Comparison of ENCODE assay signal across 23 mouse cellular contexts in the genomic region with DNA sequence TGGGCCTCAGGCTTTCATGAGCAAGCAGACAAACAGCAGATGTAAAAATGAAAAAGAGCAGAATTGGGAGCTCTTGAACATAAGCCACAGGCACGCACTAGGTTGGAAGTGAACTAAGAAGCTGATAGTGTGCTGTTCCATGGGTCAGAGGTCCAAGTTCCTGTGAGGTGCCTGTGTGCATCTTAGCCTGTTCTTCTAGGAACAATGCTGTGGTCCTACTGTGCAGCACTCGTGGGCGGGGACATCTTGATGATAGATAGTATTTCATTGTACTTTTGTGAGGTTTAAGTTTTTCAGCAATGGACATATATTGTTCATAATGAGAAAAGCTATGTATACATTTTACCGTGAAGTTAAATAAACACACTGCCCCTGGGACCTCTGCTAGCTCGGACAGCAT. TPM values are rescaled to one million over a fixed set of nuclear protein-coding genes. Genes with fewer than 3 reads are reported as not detected.
A peak's percentile ranks its signal among the peaks of the same experiment; 100 is the strongest.
DNase-seq lines count a peak whose midpoint lies in the region; ATAC-seq and TF ChIP-seq lines count a peak whose summit lies in the region.
"Had no signal": no experiment of that assay in that cellular context is flagged by ENCODE, and none has a peak within 500 bp of the region (broad histone marks: within the 10 kb centered on the region; RNA-seq: fewer than 3 reads in every experiment).

No protein-coding gene starts in this region.

- H3K27me3 ChIP-seq in heart, embryonic 11.5 days (ENCODE audit: control insufficient read depth, insufficient read depth, low read length): no peaks in the 10 kb centered on the region
- H3K27me3 ChIP-seq in heart, adult 2 months (ENCODE audit: control insufficient read depth, insufficient read depth, low read length): no peaks in the 10 kb centered on the region
- H3K27me3 ChIP-seq in heart, postnatal 0 days (ENCODE audit: control insufficient read depth, insufficient read depth, low read length): no peaks in the 10 kb centered on the region
- no peaks in the 10 kb centered on the region for H3K27me3 ChIP-seq in MEL (ENCODE audit: control insufficient read depth in 1 of 2, insufficient read depth in 2 of 2, low read length in 2 of 2)
- no peaks in the 10 kb centered on the region for H3K27me3 ChIP-seq in liver, embryonic 15.5 days
- H3K27me3 ChIP-seq: intestine, embryonic 15.5 days; Patski had no signal

- H3K36me3 ChIP-seq in heart, embryonic 11.5 days (ENCODE audit: control insufficient read depth, insufficient read depth, low read length): peaks cover 11% of the 10 kb centered on the region; the same call in 1 of the 2 replicates
- H3K36me3 ChIP-seq in heart, adult 2 months (ENCODE audit: control insufficient read depth, insufficient read depth, low read length): no peaks in the 10 kb centered on the region
- H3K36me3 ChIP-seq in heart, postnatal 0 days (replicated peaks; ENCODE audit: control insufficient read depth, insufficient read depth, low read length): peaks cover 76% of the 10 kb centered on the region
- peaks cover 0 to 9% of the 10 kb centered on the region in 2 experiments; a peak in 2 of 4 replicates for H3K36me3 ChIP-seq in MEL (ENCODE audit: control insufficient read depth in 1 of 2, insufficient read depth in 2 of 2, low read length in 2 of 2)
- no peaks in the 10 kb centered on the region; the same call in 1 of the 2 replicates for H3K36me3 ChIP-seq in liver, embryonic 15.5 days (replicated peaks)

- 77% methylated on average over 5 of the region's 5 CpGs for WGBS in heart, embryonic 11.5 days (ENCODE audit: insufficient replicate concordance)
- WGBS in heart, adult 2 months: 74% methylated on average over 5 of the region's 5 CpGs
- 78% methylated on average over 5 of the region's 5 CpGs for WGBS in heart, postnatal 0 days
- 58% methylated on average over 5 of the region's 5 CpGs for WGBS in liver, embryonic 15.5 days (ENCODE audit: insufficient replicate concordance)

- no peaks in the 10 kb centered on the region for H3K79me2 ChIP-seq in heart, adult 2 months (replicated peaks; ENCODE audit: control insufficient read depth, insufficient read depth, low read length)
- peaks cover 3% of the 10 kb centered on the region; the same call in 1 of the 2 replicates for H3K79me2 ChIP-seq in MEL (ENCODE audit: control insufficient read depth, insufficient read depth, low read length, poor library complexity)

- H3K4me2 ChIP-seq in heart, embryonic 11.5 days: no peak overlapping the region; the same call in 1 of the 2 replicates
- no peak overlapping the region for H3K4me2 ChIP-seq in heart, postnatal 0 days (ENCODE audit: low read depth, low read length)
- peak overlapping the region; percentile 59; the same call in 1 of the 2 replicates for H3K4me2 ChIP-seq in liver, embryonic 15.5 days
- H3K4me2 ChIP-seq: intestine, embryonic 15.5 days had no signal

- H3K9ac ChIP-seq in heart, embryonic 11.5 days (ENCODE audit: low read depth, low read length): peak overlapping the region; percentile 57
- no peak overlapping the region for H3K9ac ChIP-seq in heart, adult 2 months (ENCODE audit: low read depth, low read length)
- no peak overlapping the region for H3K9ac ChIP-seq in heart, postnatal 0 days (replicated peaks; ENCODE audit: low read depth, low read length)
- H3K9ac ChIP-seq in MEL (ENCODE audit: control insufficient read depth, low read depth, low read length, poor library complexity, severe bottlenecking): peak overlapping the region; percentile 50
- H3K9ac ChIP-seq in liver, embryonic 15.5 days: 0 out of 2 replicates have a peak overlapping the region, but pooled peaks have one; percentile 22
- H3K9ac ChIP-seq: intestine, embryonic 15.5 days had no signal

- peaks cover 26% of the 10 kb centered on the region for H3K4me1 ChIP-seq in heart, embryonic 11.5 days (ENCODE audit: control insufficient read depth, insufficient read depth, low read length)
- H3K4me1 ChIP-seq in heart, adult 2 months (ENCODE audit: control insufficient read depth, insufficient read depth, low read length): 0 out of 2 replicates have a peak, but pooled peaks cover 1% of the 10 kb centered on the region
- H3K4me1 ChIP-seq in heart, postnatal 0 days (ENCODE audit: control insufficient read depth, insufficient read depth): peaks cover 18% of the 10 kb centered on the region
- peaks cover 15 to 22% of the 10 kb centered on the region in 2 experiments for H3K4me1 ChIP-seq in MEL (ENCODE audit: control insufficient read depth in 1 of 2, insufficient read depth in 2 of 2, low read length in 2 of 2)
- peaks cover 36% of the 10 kb centered on the region for H3K4me1 ChIP-seq in liver, embryonic 15.5 days (replicated peaks)
- H3K4me1 ChIP-seq: forebrain, embryonic 10.5 days; hindbrain, embryonic 10.5 days; limb, embryonic 10.5 days; midbrain, embryonic 10.5 days had no signal

- no peak for TF ChIP-seq POLR2A in heart, adult 2 months (IDR thresholded peaks at IDR 0.05; ENCODE audit: insufficient read depth, low read depth, low read length)
- TF ChIP-seq POLR2A in MEL (IDR thresholded peaks at IDR 0.05; ENCODE audit: control insufficient read depth in 1 of 2, insufficient read depth in 1 of 2, low read depth in 1 of 2, low read length in 2 of 2, poor library complexity in 1 of 2): no peak

- TF ChIP-seq CTCF in heart, adult 2 months (IDR thresholded peaks at IDR 0.05): no peak
- no peak for TF ChIP-seq CTCF in heart, postnatal 0 days (IDR thresholded peaks at IDR 0.05; ENCODE audit: low read depth)
- no peak for TF ChIP-seq CTCF in MEL (IDR thresholded peaks at IDR 0.05 in 2 of 3, conservative IDR thresholded peaks at IDR 0.05 in 1 of 3; ENCODE audit: control insufficient read depth in 1 of 3, insufficient read depth in 1 of 3, low read depth in 2 of 3, low read length in 3 of 3, poor library complexity in 1 of 3, severe bottlenecking in 1 of 3)

- DNase-seq in heart, adult 2 months: no peak
- DNase-seq in heart, postnatal 0 days (ENCODE audit: low spot score): no peak
- no peak for DNase-seq in heart, adult 8-10 months (ENCODE audit: low spot score)
- DNase-seq in MEL (ENCODE audit: low read depth, low spot score): no peak
- DNase-seq: cerebellum, adult 11-12 months; cerebellum, postnatal 14 days; gastrocnemius, postnatal 36 days; kidney, adult 9 months; kidney, postnatal 14 days; thymus, postnatal 14 days had no signal

- no peak for TF ChIP-seq RAD21 in MEL (IDR thresholded peaks at IDR 0.05; ENCODE audit: low read depth, low read length)

- H3K4me3 ChIP-seq in heart, embryonic 11.5 days (ENCODE audit: low read depth, low read length): no peak overlapping the region
- no peak overlapping the region for H3K4me3 ChIP-seq in heart, adult 2 months
- H3K4me3 ChIP-seq in heart, postnatal 0 days (ENCODE audit: low read depth, low read length): no peak overlapping the region
- H3K4me3 ChIP-seq in MEL (ENCODE audit: control insufficient read depth in 1 of 2, insufficient read depth in 1 of 2, low read depth in 2 of 2, low read length in 2 of 2): peak overlapping the region in 1 of 2 experiments; percentile 6; a peak in 1 of 4 replicates
- no peak overlapping the region for H3K4me3 ChIP-seq in liver, embryonic 15.5 days (replicated peaks)
- H3K4me3 ChIP-seq: forebrain, embryonic 10.5 days; hindbrain, embryonic 10.5 days; intestine, embryonic 15.5 days; limb, embryonic 10.5 days; midbrain, embryonic 10.5 days had no signal

- H3K27ac ChIP-seq in heart, embryonic 11.5 days (ENCODE audit: low read depth, low read length): peak overlapping the region; percentile 78
- no peak overlapping the region; the same call in 1 of the 2 replicates for H3K27ac ChIP-seq in heart, adult 2 months
- peak overlapping the region; percentile 92 for H3K27ac ChIP-seq in heart, postnatal 0 days (ENCODE audit: low read depth)
- H3K27ac ChIP-seq in MEL (ENCODE audit: control insufficient read depth, low read depth, low read length): peak overlapping the region; percentile 98
- peak overlapping the region; percentile 79 for H3K27ac ChIP-seq in liver, embryonic 15.5 days (replicated peaks)
- H3K27ac ChIP-seq: forebrain, embryonic 10.5 days; hindbrain, embryonic 10.5 days; intestine, embryonic 15.5 days; limb, embryonic 10.5 days; macrophage; midbrain, embryonic 10.5 days had no signal

- no peak for ATAC-seq in heart, embryonic 11.5 days (replicated peaks; ENCODE audit: insufficient number of reproducible peaks, low FRiP score, low TSS enrichment)
- no peak for ATAC-seq in heart, postnatal 0 days (ENCODE audit: insufficient read depth, low read depth)
- no peak for ATAC-seq in liver, embryonic 15.5 days (ENCODE audit: insufficient read depth)
- no peak for ATAC-seq in megakaryocyte-erythroid progenitor cell, adult 5-6 weeks (replicated peaks; ENCODE audit: low FRiP score, low TSS enrichment, poor library complexity, severe bottlenecking)
- ATAC-seq: CD4-positive, CD25-positive, alpha-beta regulatory T cell, adult 4 months; hindbrain, embryonic 16.5 days; intestine, embryonic 15.5 days; lung, postnatal 0 days; Patski had no signal

- intact Hi-C loops in heart, adult 2 months (cut with DNase I): no loop called here

- TF ChIP-seq EP300 in heart, adult 2 months (IDR thresholded peaks at IDR 0.05; ENCODE audit: insufficient read depth, low read depth, low read length): no peak
- no peak for TF ChIP-seq EP300 in heart, postnatal 0 days (IDR thresholded peaks at IDR 0.05; ENCODE audit: low read depth)
- TF ChIP-seq EP300 in MEL (IDR thresholded peaks at IDR 0.05; ENCODE audit: low read depth in 1 of 2, low read length in 2 of 2): no peak

- H3K9me3 ChIP-seq in heart, embryonic 11.5 days (replicated peaks; ENCODE audit: control insufficient read depth, low read length): no peaks in the 10 kb centered on the region
- no peaks in the 10 kb centered on the region for H3K9me3 ChIP-seq in heart, postnatal 0 days (replicated peaks; ENCODE audit: control insufficient read depth, low read length)
- no peaks in the 10 kb centered on the region for H3K9me3 ChIP-seq in MEL (replicated peaks; ENCODE audit: insufficient read depth, low read length)
- no peaks in the 10 kb centered on the region for H3K9me3 ChIP-seq in liver, embryonic 15.5 days (replicated peaks)
- H3K9me3 ChIP-seq: forebrain, embryonic 10.5 days; hindbrain, embryonic 10.5 days; intestine, embryonic 15.5 days; limb, embryonic 10.5 days; midbrain, embryonic 10.5 days had no signal

RNA-seq across cellular contexts. Expression of a gene that starts 25.1 kb away (rescaled TPM):
- 11.2 and 14.8 TPM in 2 replicates for polyA plus RNA-seq in heart, embryonic 11.5 days (2014; fragmentation: Nextera tagmentation; extraction: Ambion mirVana)
- 10 to 100 TPM; 50.8 to 55.0 TPM for total RNA-seq in heart, adult 2 months (2021)
- polyA plus RNA-seq in heart, adult 2 months (2012; rRNA removed): 43.9 and 51.7 TPM in 2 replicates
- total RNA-seq in heart, postnatal 0 days (2014; rRNA removed; ENCODE audit: low replicate concordance): 78.4 and 81.7 TPM in 2 replicates
- 27.6 and 31.2 TPM in 2 replicates for polyA plus RNA-seq in heart, postnatal 0 days (2015; fragmentation: Nextera tagmentation; extraction: Ambion mirVana)
- 10 to 100 TPM; 53.8 to 62.3 (median 59.7) TPM for total RNA-seq in heart, adult 8-10 months (2022)
- total RNA-seq in MEL (2012; rRNA removed): 7.0 and 9.4 TPM in 2 replicates
- 10 to 100 TPM in 1 of 2 experiments, not detected in 1; 10.8 TPM for polyA plus RNA-seq in MEL (2012; ENCODE audit: insufficient read depth in 1 of 2, insufficient read length in 2 of 2, low read depth in 1 of 2, low replicate concordance in 2 of 2, missing spikeins in 1 of 2)
- 4.3 and 4.8 TPM in 2 replicates for polyA plus RNA-seq in liver, embryonic 15.5 days (2015; fragmentation: Nextera tagmentation; extraction: Ambion mirVana)
- total RNA-seq in megakaryocyte-erythroid progenitor cell, adult 5-6 weeks (2014; fragmentation: Nextera tagmentation): 11.0 and 16.9 TPM in 2 replicates
- 3.2 and 14.1 TPM in 2 replicates for total RNA-seq in megakaryocyte-erythroid progenitor cell, adult 5-6 weeks (2017)

RNA-seq across cellular contexts. Expression of a gene that starts 25.2 kb away (rescaled TPM):
- 31.4 and 33.0 TPM in 2 replicates for polyA plus RNA-seq in heart, embryonic 11.5 days (2014; fragmentation: Nextera tagmentation; extraction: Ambion mirVana)
- total RNA-seq in heart, adult 2 months (2021): 10 to 100 TPM; 20.6 to 21.7 TPM
- 14.7 and 25.0 TPM in 2 replicates for polyA plus RNA-seq in heart, adult 2 months (2012; rRNA removed)
- total RNA-seq in heart, postnatal 0 days (2014; rRNA removed; ENCODE audit: low replicate concordance): 7.6 and 13.8 TPM in 2 replicates
- 21.1 and 23.7 TPM in 2 replicates for polyA plus RNA-seq in heart, postnatal 0 days (2015; fragmentation: Nextera tagmentation; extraction: Ambion mirVana)
- 10 to 100 TPM; 20.1 to 28.3 (median 24.1) TPM for total RNA-seq in heart, adult 8-10 months (2022)
- total RNA-seq in MEL (2012; rRNA removed): 36.8 and 39.6 TPM in 2 replicates
- 10 to 100 TPM in 1 of 2 experiments, not detected in 1; 63.0 TPM for polyA plus RNA-seq in MEL (2012; ENCODE audit: insufficient read depth in 1 of 2, insufficient read length in 2 of 2, low read depth in 1 of 2, low replicate concordance in 2 of 2, missing spikeins in 1 of 2)
- polyA plus RNA-seq in liver, embryonic 15.5 days (2015; fragmentation: Nextera tagmentation; extraction: Ambion mirVana): 23.1 and 24.6 TPM in 2 replicates
- 37.7 and 46.7 TPM in 2 replicates for total RNA-seq in megakaryocyte-erythroid progenitor cell, adult 5-6 weeks (2014; fragmentation: Nextera tagmentation)
- 70.5 and 93.3 TPM in 2 replicates for total RNA-seq in megakaryocyte-erythroid progenitor cell, adult 5-6 weeks (2017)

RNA-seq across cellular contexts. Expression of a gene that starts 39.5 kb away (rescaled TPM):
- 54.9 and 57.6 TPM in 2 replicates for polyA plus RNA-seq in heart, embryonic 11.5 days (2014; fragmentation: Nextera tagmentation; extraction: Ambion mirVana)
- total RNA-seq in heart, adult 2 months (2021): 10 to 100 TPM in 1 of 2 experiments, 1 to 10 TPM in 1; 9.6 to 10.4 TPM
- 11.3 and 14.3 TPM in 2 replicates for polyA plus RNA-seq in heart, adult 2 months (2012; rRNA removed)
- 27.1 and 43.9 TPM in 2 replicates for total RNA-seq in heart, postnatal 0 days (2014; rRNA removed; ENCODE audit: low replicate concordance)
- polyA plus RNA-seq in heart, postnatal 0 days (2015; fragmentation: Nextera tagmentation; extraction: Ambion mirVana): 32.7 and 35.0 TPM in 2 replicates
- total RNA-seq in heart, adult 8-10 months (2022): 10 to 100 TPM in 2 of 4 experiments, 1 to 10 TPM in 2; 8.3 to 14.3 (median 9.9) TPM
- total RNA-seq in MEL (2012; rRNA removed): 45.8 and 55.6 TPM in 2 replicates
- 10 to 100 TPM in 1 of 2 experiments, not detected in 1; 60.1 TPM for polyA plus RNA-seq in MEL (2012; ENCODE audit: insufficient read depth in 1 of 2, insufficient read length in 2 of 2, low read depth in 1 of 2, low replicate concordance in 2 of 2, missing spikeins in 1 of 2)
- 38.9 and 39.3 TPM in 2 replicates for polyA plus RNA-seq in liver, embryonic 15.5 days (2015; fragmentation: Nextera tagmentation; extraction: Ambion mirVana)
- 22.3 and 28.1 TPM in 2 replicates for total RNA-seq in megakaryocyte-erythroid progenitor cell, adult 5-6 weeks (2014; fragmentation: Nextera tagmentation)
- total RNA-seq in megakaryocyte-erythroid progenitor cell, adult 5-6 weeks (2017): 28.3 and 46.0 TPM in 2 replicates

RNA-seq across cellular contexts. Expression of a gene that starts 54.4 kb away (rescaled TPM):
- 23.3 and 23.7 TPM in 2 replicates for polyA plus RNA-seq in heart, embryonic 11.5 days (2014; fragmentation: Nextera tagmentation; extraction: Ambion mirVana)
- total RNA-seq in heart, adult 2 months (2021): 10 to 100 TPM; 23.9 to 26.4 TPM
- 17.1 and 28.6 TPM in 2 replicates for polyA plus RNA-seq in heart, adult 2 months (2012; rRNA removed)
- 39.8 and 45.4 TPM in 2 replicates for total RNA-seq in heart, postnatal 0 days (2014; rRNA removed; ENCODE audit: low replicate concordance)
- polyA plus RNA-seq in heart, postnatal 0 days (2015; fragmentation: Nextera tagmentation; extraction: Ambion mirVana): 19.0 and 20.4 TPM in 2 replicates
- total RNA-seq in heart, adult 8-10 months (2022): 10 to 100 TPM; 27.8 to 28.4 (median 28.2) TPM
- total RNA-seq in MEL (2012; rRNA removed): 26.1 and 36.9 TPM in 2 replicates
- 10 to 100 TPM; 33.0 to 55.6 TPM for polyA plus RNA-seq in MEL (2012; ENCODE audit: insufficient read depth in 1 of 2, insufficient read length in 2 of 2, low read depth in 1 of 2, low replicate concordance in 2 of 2, missing spikeins in 1 of 2)
- 14.6 and 16.1 TPM in 2 replicates for polyA plus RNA-seq in liver, embryonic 15.5 days (2015; fragmentation: Nextera tagmentation; extraction: Ambion mirVana)
- total RNA-seq in megakaryocyte-erythroid progenitor cell, adult 5-6 weeks (2014; fragmentation: Nextera tagmentation): 37.2 and 49.8 TPM in 2 replicates
- total RNA-seq in megakaryocyte-erythroid progenitor cell, adult 5-6 weeks (2017): 43.3 and 46.5 TPM in 2 replicates

Comparison
In these comparisons a context has a peak if more than half of its experiments do, and no peak if none do; other contexts are left out.
1. H3K9ac ChIP-seq: peak in heart, embryonic 11.5 days (single experiment), MEL (single experiment) and liver, embryonic 15.5 days (single experiment); none in heart, adult 2 months (single experiment) and heart, postnatal 0 days (single experiment).